Mouse (Mus musculus) testis, adult 2 months (tissue): ENCODE data around the gene Lepr. TPM values are rescaled to one million over a fixed set of nuclear protein-coding genes. Genes with fewer than 3 reads are reported as not detected.
"Not testable (repeated sequence)": the region's sequence is repeated elsewhere in the genome, so short reads cannot be mapped to it uniquely, and the experiment has no call there.

Experiments
- H3K27ac ChIP-seq: fragments of 200-500 bp; 2 replicates; pipeline ENCODE4 v1.5.1; 2012; ENCODE audit warnings: low read depth, low read length; ENCODE audit not compliant: control insufficient read depth, insufficient read depth
- H3K27me3 ChIP-seq: fragments of 200-500 bp; 2 replicates; pipeline ENCODE4 v1.6.1; 2012; ENCODE audit warnings: mild to moderate bottlenecking, low read length, moderate library complexity; ENCODE audit not compliant: control insufficient read depth, insufficient read depth
- H3K36me3 ChIP-seq: fragments of 200-500 bp; 2 replicates; pipeline ENCODE4 v1.6.1; 2012; ENCODE audit warnings: mild to moderate bottlenecking, low read length; ENCODE audit not compliant: control insufficient read depth, insufficient read depth
- H3K4me1 ChIP-seq: fragments of 200-500 bp; 2 replicates; pipeline ENCODE4 v1.6.1; 2012; ENCODE audit warnings: low read length; ENCODE audit not compliant: control insufficient read depth, insufficient read depth
- H3K4me3 ChIP-seq: fragments of 200-500 bp; 2 replicates; pipeline ENCODE4 v1.5.1; 2012; ENCODE audit warnings: low read depth, mild to moderate bottlenecking, low read length, moderate library complexity, mixed read lengths; ENCODE audit not compliant: control insufficient read depth
- CTCF ChIP-seq: fragments of 200-500 bp; IDR thresholded peaks from 2 replicates; pipeline ENCODE4 v1.5.1; 2012; ENCODE audit warnings: low read depth, mild to moderate bottlenecking, inconsistent platforms, low read length, moderate library complexity; ENCODE audit not compliant: control insufficient read depth, insufficient read depth, insufficient replicate concordance
- POLR2A ChIP-seq: fragments of 200-500 bp; IDR thresholded peaks from 2 replicates; pipeline ENCODE4 v1.6.1; 2012; ENCODE audit warnings: low read depth, mild to moderate bottlenecking, inconsistent platforms, low read length, moderate library complexity; ENCODE audit not compliant: control insufficient read depth
- polyA plus RNA-seq: library from polyadenylated mRNA; depleted of rRNA; stranded (reverse); fragments of >200 nt; gene quantifications from 2 replicates; pipeline ENCODE4 v1.2.3, GENCODE M21; 2012

Lepr gene
- polyA plus RNA-seq, 1 experiment = 0.19 TPM

GRCm38 (mm10) chr4:101718991-101719580, 1.9 kb downstream of the Lepr start:
- Histone ChIP-seq H3K4me3 (no peak overlapping the region), H3K4me1 (no peaks in the 10 kb centered on the region; the same call in 1 of the 2 replicates), H3K27me3 (no peaks in the 10 kb centered on the region), H3K36me3 (no peaks in the 10 kb centered on the region), H3K27ac (no peak overlapping the region)
- no peak for TF ChIP-seq CTCF
- no peak for TF ChIP-seq POLR2A

GRCm38 (mm10) chr4:101721705-101722104, 4.5 kb downstream of the Lepr start:
- H3K36me3 ChIP-seq = no peaks in the 10 kb centered on the region
- H3K27ac ChIP-seq = no peak overlapping the region
- H3K27me3 ChIP-seq = no peaks in the 10 kb centered on the region
- no peak overlapping the region for H3K4me3 ChIP-seq
- no peaks in the 10 kb centered on the region; the same call in 1 of the 2 replicates for H3K4me1 ChIP-seq
- no peak for TF ChIP-seq CTCF
- no peak for TF ChIP-seq POLR2A

GRCm38 (mm10) chr4:101741973-101742372, 24.8 kb downstream of the Lepr start:
- no peaks in the 10 kb centered on the region for H3K4me1 ChIP-seq
- H3K27me3 ChIP-seq = no peaks in the 10 kb centered on the region
- no peaks in the 10 kb centered on the region for H3K36me3 ChIP-seq
- no peak overlapping the region for H3K27ac ChIP-seq
- TF ChIP-seq POLR2A = no peak
- no peak for TF ChIP-seq CTCF
- H3K4me3 ChIP-seq = no peak overlapping the region

- Histone ChIP-seq H3K4me3 (no peak overlapping the region), H3K27me3 (no peaks in the 10 kb centered on the region), H3K36me3 (no peaks in the 10 kb centered on the region), H3K4me1 (no peaks in the 10 kb centered on the region), H3K27ac (no peak overlapping the region)
- TF ChIP-seq POLR2A (no peak), CTCF (no peak)
Measured at GRCm38 (mm10) chr4:101745534-101745933, 28.3 kb downstream of the Lepr start.

- no peaks in the 10 kb centered on the region for H3K27me3 ChIP-seq
- TF ChIP-seq POLR2A (no peak), CTCF (no peak)
- no peaks in the 10 kb centered on the region for H3K36me3 ChIP-seq
- no peak overlapping the region for H3K4me3 ChIP-seq
- H3K4me1 ChIP-seq = no peaks in the 10 kb centered on the region
- no peak overlapping the region for H3K27ac ChIP-seq
Measured at GRCm38 (mm10) chr4:101760490-101760889, 43.3 kb downstream of the Lepr start.

- not testable (repeated sequence) for H3K4me3 ChIP-seq, H3K27ac ChIP-seq, H3K4me1 ChIP-seq, H3K27me3 ChIP-seq, H3K36me3 ChIP-seq
Measured at GRCm38 (mm10) chr4:101843923-101844322, 126.7 kb downstream of the Lepr start, which contains the start of gene B020004J07Rik. TSS of gene B020004J07Rik (minus strand) at chr4:101844023.

- Histone ChIP-seq H3K4me1 (no peaks in the 10 kb centered on the region), H3K4me3 (no peak overlapping the region), H3K36me3 (no peaks in the 10 kb centered on the region), H3K27ac (no peak overlapping the region), H3K27me3 (no peaks in the 10 kb centered on the region)
- no peak for TF ChIP-seq POLR2A
- no peak for TF ChIP-seq CTCF
Measured at GRCm38 (mm10) chr4:101850908-101851307, 133.7 kb downstream of the Lepr start.

- no peak for TF ChIP-seq POLR2A
- TF ChIP-seq CTCF = peak; percentile 19; the same call in 1 of the 2 replicates
- Histone ChIP-seq H3K27ac (no peak overlapping the region), H3K4me1 (no peaks in the 10 kb centered on the region), H3K36me3 (no peaks in the 10 kb centered on the region), H3K4me3 (no peak overlapping the region), H3K27me3 (no peaks in the 10 kb centered on the region)
Measured at GRCm38 (mm10) chr4:101860873-101861272, 143.7 kb downstream of the Lepr start.
